Mouse (Mus musculus) erythroblast, embryonic 14.5 days (primary cell): ENCODE results near the gene Zfp879.

Experiments
- GATA1 ChIP-seq: IDR thresholded peaks from 2 replicates; pipeline ENCODE4 v1.6.1; 2012; ENCODE audit warnings: low read length, inconsistent platforms, mixed read lengths
- TAL1 ChIP-seq: IDR thresholded peaks from 3 replicates; pipeline ENCODE4 v1.6.1; 2012; ENCODE audit warnings: low read length, inconsistent platforms, mixed read lengths

DNA sequence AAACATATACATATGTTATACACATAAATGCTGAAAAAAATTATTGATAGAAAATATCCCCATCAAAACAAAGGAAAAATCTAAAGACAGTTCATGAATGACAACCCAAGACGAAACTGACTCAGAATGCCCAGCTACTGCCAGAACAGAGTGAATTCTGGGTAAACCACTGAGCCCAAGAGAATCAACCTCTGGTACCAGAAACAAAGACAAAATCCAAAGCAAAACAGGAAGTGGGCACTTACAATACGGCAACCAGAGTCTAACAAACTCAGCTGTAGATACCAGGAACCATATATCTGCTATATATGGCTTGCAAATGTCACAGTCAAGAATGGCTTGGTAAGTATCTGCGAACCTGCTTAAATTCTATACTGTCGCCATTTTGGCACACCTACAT is 5.6 kb downstream of the Zfp879 start:
- TF ChIP-seq GATA1 (no peak), TAL1 (no peak)
